Comparison of ENCODE assay signal across 8 mouse cellular contexts in genomic region chr12:80198487-80198886, GRCm38 (mm10).
DNase-seq lines count a peak whose midpoint lies in the region; ATAC-seq and TF ChIP-seq lines count a peak whose summit lies in the region.

No protein-coding gene starts in this region.

- no peaks in the 10 kb centered on the region for H3K4me1 ChIP-seq in ES-Bruce4 (ENCODE audit: control insufficient read depth, insufficient read depth, low read length)
- no peaks in the 10 kb centered on the region for H3K4me1 ChIP-seq in embryonic facial prominence, embryonic 11.5 days (ENCODE audit: control insufficient read depth, insufficient read depth, low read length)
- H3K4me1 ChIP-seq in heart, embryonic 14.5 days (ENCODE audit: control insufficient read depth in 2 of 2, insufficient read depth in 2 of 2, low read length in 2 of 2) = peaks cover 6 to 18% of the 10 kb centered on the region in 2 experiments
- H3K4me1 ChIP-seq in lung, embryonic 14.5 days (ENCODE audit: insufficient read depth) = no peaks in the 10 kb centered on the region

- no peak overlapping the region for H3K27ac ChIP-seq in ES-Bruce4 (ENCODE audit: insufficient read depth, low read length)
- no peak overlapping the region for H3K27ac ChIP-seq in embryonic facial prominence, embryonic 11.5 days (replicated peaks; ENCODE audit: low read depth, low read length)
- peak overlapping the region; percentile 20 to 21 for H3K27ac ChIP-seq in heart, embryonic 14.5 days (replicated peaks in 1 of 2; ENCODE audit: control insufficient read depth in 1 of 2, insufficient read depth in 1 of 2, low read depth in 2 of 2, low read length in 2 of 2)
- no peak overlapping the region for H3K27ac ChIP-seq in lung, embryonic 14.5 days (ENCODE audit: low read depth)

- H3K36me3 ChIP-seq in ES-Bruce4 (ENCODE audit: control insufficient read depth, insufficient read depth, low read length, poor library complexity, severe bottlenecking) = peaks cover 14% of the 10 kb centered on the region
- H3K36me3 ChIP-seq in embryonic facial prominence, embryonic 11.5 days (replicated peaks; ENCODE audit: control insufficient read depth, insufficient read depth, low read depth, low read length) = no peaks in the 10 kb centered on the region
- H3K36me3 ChIP-seq in heart, embryonic 14.5 days (ENCODE audit: control insufficient read depth, insufficient read depth, low read length) = peaks cover 75% of the 10 kb centered on the region
- H3K36me3 ChIP-seq in lung, embryonic 14.5 days (ENCODE audit: insufficient read depth) = peaks cover 68% of the 10 kb centered on the region

- DNase-seq in adrenal gland, adult 2 months = peak; percentile 74
- DNase-seq in embryonic facial prominence, embryonic 11.5 days (ENCODE audit: low spot score) = peak; percentile 87
- DNase-seq in kidney, postnatal 25 days = peak; percentile 78 to 80
- peak; percentile 92 for DNase-seq in lung, embryonic 14.5 days
- peak; percentile 65 for DNase-seq in right cerebral cortex, adult 18-20 months
- peak; percentile 56 to 71 for DNase-seq in urinary bladder, postnatal 4 days (ENCODE audit: low spot score in 2 of 2)

- TF ChIP-seq CTCF in ES-Bruce4 (IDR thresholded peaks at IDR 0.05; ENCODE audit: low read depth, low read length) = peak; percentile 83
- peak; percentile 93 for TF ChIP-seq CTCF in lung, embryonic 14.5 days (IDR thresholded peaks at IDR 0.05; ENCODE audit: low read depth)

- 28% methylated on average over 3 of the region's 3 CpGs for WGBS in embryonic facial prominence, embryonic 11.5 days
- 20% methylated on average over 3 of the region's 3 CpGs for WGBS in heart, embryonic 14.5 days
- WGBS in lung, embryonic 14.5 days = 23% methylated on average over 3 of the region's 3 CpGs

- no peak overlapping the region for H3K4me3 ChIP-seq in ES-Bruce4 (ENCODE audit: low read depth, low read length)
- H3K4me3 ChIP-seq in embryonic facial prominence, embryonic 11.5 days (ENCODE audit: low read depth, low read length) = no peak overlapping the region
- H3K4me3 ChIP-seq in heart, embryonic 14.5 days (ENCODE audit: control insufficient read depth in 1 of 2, insufficient read depth in 1 of 2, low read depth in 1 of 2, low read length in 2 of 2) = no peak overlapping the region
- no peak overlapping the region for H3K4me3 ChIP-seq in lung, embryonic 14.5 days (ENCODE audit: low read depth, low read length)

- no peaks in the 10 kb centered on the region for H3K27me3 ChIP-seq in ES-Bruce4 (ENCODE audit: control insufficient read depth, insufficient read depth, low read length, poor library complexity, severe bottlenecking)
- no peaks in the 10 kb centered on the region for H3K27me3 ChIP-seq in embryonic facial prominence, embryonic 11.5 days (ENCODE audit: control insufficient read depth, insufficient read depth, low read length)
- H3K27me3 ChIP-seq in heart, embryonic 14.5 days (ENCODE audit: control insufficient read depth, insufficient read depth, low read length) = no peaks in the 10 kb centered on the region
- no peaks in the 10 kb centered on the region for H3K27me3 ChIP-seq in lung, embryonic 14.5 days (ENCODE audit: insufficient read depth, low read length)

- no peak for TF ChIP-seq EP300 in ES-Bruce4 (IDR thresholded peaks at IDR 0.05; ENCODE audit: insufficient read depth, low read depth, low read length)

- ATAC-seq in embryonic facial prominence, embryonic 11.5 days (replicated peaks; ENCODE audit: insufficient number of reproducible peaks, low FRiP score, low TSS enrichment, low read depth) = peak; percentile 45; the same call in 1 of the 2 replicates
- ATAC-seq in heart, embryonic 14.5 days (ENCODE audit: insufficient number of reproducible peaks, insufficient read depth, low FRiP score, low read depth) = no peak
- ATAC-seq in lung, embryonic 14.5 days (ENCODE audit: insufficient read depth) = peak; percentile 57; the same call in 1 of the 2 replicates

- no peak overlapping the region for H3K9ac ChIP-seq in ES-Bruce4 (ENCODE audit: low read depth, poor library complexity, severe bottlenecking)
- no peak overlapping the region for H3K9ac ChIP-seq in embryonic facial prominence, embryonic 11.5 days (replicated peaks; ENCODE audit: low read length)
- no peak overlapping the region for H3K9ac ChIP-seq in heart, embryonic 14.5 days (ENCODE audit: low read length)
- H3K9ac ChIP-seq in lung, embryonic 14.5 days = no peak overlapping the region

- no peak overlapping the region for H3K4me2 ChIP-seq in embryonic facial prominence, embryonic 11.5 days (ENCODE audit: low read depth, low read length)
- H3K4me2 ChIP-seq in heart, embryonic 14.5 days (ENCODE audit: low read length) = no peak overlapping the region
- no peak overlapping the region for H3K4me2 ChIP-seq in lung, embryonic 14.5 days

- H3K9me3 ChIP-seq in ES-Bruce4 (replicated peaks; ENCODE audit: control insufficient read depth, insufficient read depth, low read length, poor library complexity, severe bottlenecking) = peaks cover 4% of the 10 kb centered on the region; the same call in 1 of the 2 replicates
- no peaks in the 10 kb centered on the region for H3K9me3 ChIP-seq in embryonic facial prominence, embryonic 11.5 days (replicated peaks; ENCODE audit: control insufficient read depth, low read length)
- H3K9me3 ChIP-seq in heart, embryonic 14.5 days (ENCODE audit: control insufficient read depth, low read length) = 0 out of 2 replicates have a peak, but pooled peaks cover 3% of the 10 kb centered on the region
- no peaks in the 10 kb centered on the region for H3K9me3 ChIP-seq in lung, embryonic 14.5 days (ENCODE audit: low read depth, low read length)

- no peak for TF ChIP-seq POLR2A in ES-Bruce4 (IDR thresholded peaks at IDR 0.05; ENCODE audit: insufficient read depth, low read length)

Comparison
In these comparisons a context has a peak if more than half of its experiments do, and no peak if none do; other contexts are left out.
1. H3K27ac ChIP-seq: peak in heart, embryonic 14.5 days (2 of 2); none in ES-Bruce4 (single experiment), embryonic facial prominence, embryonic 11.5 days (single experiment) and lung, embryonic 14.5 days (single experiment).
2. Peak in every context shown above with its lines, with median percentiles within 50 percentile points of each other: DNase-seq.